Mouse (Mus musculus): ENCODE measurements around the gene Polg. TPM values are rescaled to one million over a fixed set of nuclear protein-coding genes. Genes with fewer than 3 reads are reported as not detected.

The Polg gene
- total and polyA plus RNA-seq, 2 experiments from 2014 or later, result 15.9 to 32.6 TPM

GRCm38 (mm10) chr7:79497701-79498115 is 31.5 kb upstream of the Polg start:
- DNase-seq (ENCODE audit: low spot score), result no peak
- no peaks in the 10 kb centered on the region for H3K36me3 ChIP-seq (replicated peaks; ENCODE audit: control insufficient read depth, insufficient read depth, low read length)
- H3K4me2 ChIP-seq (ENCODE audit: low read depth, low read length), result no peak overlapping the region
- H3K27me3 ChIP-seq (ENCODE audit: control insufficient read depth, insufficient read depth, low read length), result peaks cover 97% of the 10 kb centered on the region
- 6% methylated on average over 20 of the region's 20 CpGs for WGBS
- TF ChIP-seq EP300 (IDR thresholded peaks at IDR 0.05; ENCODE audit: low read depth) (no peak), CTCF (IDR thresholded peaks at IDR 0.05; ENCODE audit: low read depth) (no peak)
- no peak for ATAC-seq (ENCODE audit: insufficient read depth, low read depth)
- H3K9me3 ChIP-seq (replicated peaks; ENCODE audit: control insufficient read depth, low read length), result no peaks in the 10 kb centered on the region
- no peak overlapping the region for H3K4me3 ChIP-seq (ENCODE audit: low read depth, low read length)
- no peak overlapping the region for H3K27ac ChIP-seq (ENCODE audit: low read depth)
- no peak overlapping the region for H3K9ac ChIP-seq (replicated peaks; ENCODE audit: low read depth, low read length)
- no peaks in the 10 kb centered on the region for H3K4me1 ChIP-seq (ENCODE audit: control insufficient read depth, insufficient read depth)

GRCm38 (mm10) chr7:79496816-79497328 is 30.7 kb upstream of the Polg start:
- Histone ChIP-seq H3K4me3 (ENCODE audit: low read depth, low read length) (no peak overlapping the region), H3K4me2 (ENCODE audit: low read depth, low read length) (no peak overlapping the region), H3K36me3 (replicated peaks; ENCODE audit: control insufficient read depth, insufficient read depth, low read length) (no peaks in the 10 kb centered on the region), H3K9ac (replicated peaks; ENCODE audit: low read depth, low read length) (no peak overlapping the region), H3K9me3 (replicated peaks; ENCODE audit: control insufficient read depth, low read length) (no peaks in the 10 kb centered on the region), H3K4me1 (ENCODE audit: control insufficient read depth, insufficient read depth) (no peaks in the 10 kb centered on the region), H3K27me3 (ENCODE audit: control insufficient read depth, insufficient read depth, low read length) (peaks cover 91% of the 10 kb centered on the region), H3K27ac (ENCODE audit: low read depth) (no peak overlapping the region)
- TF ChIP-seq EP300 (IDR thresholded peaks at IDR 0.05; ENCODE audit: low read depth), result no peak
- TF ChIP-seq CTCF (IDR thresholded peaks at IDR 0.05; ENCODE audit: low read depth), result no peak
- ATAC-seq (ENCODE audit: insufficient read depth, low read depth), result no peak
- DNase-seq (ENCODE audit: low spot score), result no peak
- WGBS, result 11% methylated on average over 9 of the region's 9 CpGs

GRCm38 (mm10) chr7:79495988-79496815 is 30.0 kb upstream of the Polg start:
- Histone ChIP-seq H3K36me3 (replicated peaks; ENCODE audit: control insufficient read depth, insufficient read depth, low read length) (no peaks in the 10 kb centered on the region), H3K27ac (ENCODE audit: low read depth) (no peak overlapping the region), H3K4me2 (ENCODE audit: low read depth, low read length) (peak overlapping the region; percentile 52), H3K4me3 (ENCODE audit: low read depth, low read length) (peak overlapping the region; percentile 27), H3K27me3 (ENCODE audit: control insufficient read depth, insufficient read depth, low read length) (peaks cover 84% of the 10 kb centered on the region), H3K9me3 (replicated peaks; ENCODE audit: control insufficient read depth, low read length) (no peaks in the 10 kb centered on the region), H3K4me1 (ENCODE audit: control insufficient read depth, insufficient read depth) (no peaks in the 10 kb centered on the region), H3K9ac (replicated peaks; ENCODE audit: low read depth, low read length) (no peak overlapping the region)
- DNase-seq (ENCODE audit: low spot score) (peak; percentile 67), ATAC-seq (ENCODE audit: insufficient read depth, low read depth) (peak; percentile 77; the same call in 1 of the 2 replicates)
- 2% methylated on average over 38 of the region's 38 CpGs for WGBS
- TF ChIP-seq EP300 (IDR thresholded peaks at IDR 0.05; ENCODE audit: low read depth) (no peak), CTCF (IDR thresholded peaks at IDR 0.05; ENCODE audit: low read depth) (peak; percentile 97)

GRCm38 (mm10) chr7:79493915-79494314 is 27.8 kb upstream of the Polg start:
- no peak for TF ChIP-seq EP300 (IDR thresholded peaks at IDR 0.05; ENCODE audit: low read depth)
- TF ChIP-seq CTCF (IDR thresholded peaks at IDR 0.05; ENCODE audit: low read depth), result peak; percentile 86
- DNase-seq (ENCODE audit: low spot score), result no peak
- H3K4me3 ChIP-seq (ENCODE audit: low read depth, low read length), result no peak overlapping the region
- no peaks in the 10 kb centered on the region for H3K4me1 ChIP-seq (ENCODE audit: control insufficient read depth, insufficient read depth)
- H3K9ac ChIP-seq (replicated peaks; ENCODE audit: low read depth, low read length), result no peak overlapping the region
- H3K27me3 ChIP-seq (ENCODE audit: control insufficient read depth, insufficient read depth, low read length), result peaks cover 61% of the 10 kb centered on the region
- no peak for ATAC-seq (ENCODE audit: insufficient read depth, low read depth)
- H3K9me3 ChIP-seq (replicated peaks; ENCODE audit: control insufficient read depth, low read length), result no peaks in the 10 kb centered on the region
- no peak overlapping the region for H3K27ac ChIP-seq (ENCODE audit: low read depth)
- WGBS, result 10% methylated on average over 8 of the region's 8 CpGs
- no peak overlapping the region for H3K4me2 ChIP-seq (ENCODE audit: low read depth, low read length)
- H3K36me3 ChIP-seq (replicated peaks; ENCODE audit: control insufficient read depth, insufficient read depth, low read length), result no peaks in the 10 kb centered on the region

- no peaks in the 10 kb centered on the region for H3K4me1 ChIP-seq (ENCODE audit: control insufficient read depth, insufficient read depth)
- no peak for TF ChIP-seq EP300 (IDR thresholded peaks at IDR 0.05; ENCODE audit: low read depth)
- no peak for TF ChIP-seq CTCF (IDR thresholded peaks at IDR 0.05; ENCODE audit: low read depth)
- H3K27me3 ChIP-seq (ENCODE audit: control insufficient read depth, insufficient read depth, low read length), result no peaks in the 10 kb centered on the region
- no peaks in the 10 kb centered on the region for H3K9me3 ChIP-seq (replicated peaks; ENCODE audit: control insufficient read depth, low read length)
- DNase-seq (ENCODE audit: low spot score) (no peak), ATAC-seq (ENCODE audit: insufficient read depth, low read depth) (no peak)
- 32% methylated on average over 10 of the region's 10 CpGs for WGBS
- H3K27ac ChIP-seq (ENCODE audit: low read depth), result no peak overlapping the region
- H3K4me2 ChIP-seq (ENCODE audit: low read depth, low read length), result no peak overlapping the region
- H3K4me3 ChIP-seq (ENCODE audit: low read depth, low read length), result no peak overlapping the region
- no peak overlapping the region for H3K9ac ChIP-seq (replicated peaks; ENCODE audit: low read depth, low read length)
- H3K36me3 ChIP-seq (replicated peaks; ENCODE audit: control insufficient read depth, insufficient read depth, low read length), result no peaks in the 10 kb centered on the region
These were observed 20.4 kb upstream of the Polg start for GRCm38 (mm10) chr7:79486528-79486927.

Data from heart, postnatal 0 days (tissue).